Mouse (Mus musculus) intestine, embryonic 15.5 days (tissue): ENCODE results near the gene Fgfbp3. TPM values are rescaled to one million over a fixed set of nuclear protein-coding genes. Genes with fewer than 3 reads are reported as not detected.

Source experiments
- ATAC-seq: fragments of 200-750 bp; cut with Nextera tagmentation; 2 replicates; pipeline ENCODE4 v1.8.0; 2017; ENCODE audit warnings: moderate TSS enrichment, moderate library complexity
- H3K27ac ChIP-seq: fragments of 300-500 bp; sonication (generic); 2 replicates; pipeline ENCODE4 v1.5.1; 2015; ENCODE audit warnings: mild to moderate bottlenecking, inconsistent platforms
- H3K27me3 ChIP-seq: fragments of 300-500 bp; sonication (generic); replicated peaks from 2 replicates; pipeline ENCODE4 v1.6.1; 2015; ENCODE audit warnings: inconsistent platforms
- H3K36me3 ChIP-seq: fragments of 300-500 bp; sonication (generic); 2 replicates; pipeline ENCODE4 v1.6.1; 2015; ENCODE audit warnings: inconsistent platforms
- H3K4me1 ChIP-seq: fragments of 300-500 bp; sonication (generic); replicated peaks from 2 replicates; pipeline ENCODE4 v1.6.1; 2015; ENCODE audit warnings: inconsistent platforms
- H3K4me2 ChIP-seq: fragments of 300-500 bp; sonication (generic); replicated peaks from 2 replicates; pipeline ENCODE4 v1.6.1; 2015; ENCODE audit warnings: mild to moderate bottlenecking, inconsistent platforms
- H3K4me3 ChIP-seq: fragments of 300-500 bp; sonication (generic); replicated peaks from 2 replicates; pipeline ENCODE4 v1.5.1; 2015; ENCODE audit warnings: inconsistent platforms
- H3K9ac ChIP-seq: fragments of 300-500 bp; sonication (generic); 2 replicates; pipeline ENCODE4 v1.6.1; 2015; ENCODE audit warnings: inconsistent platforms
- H3K9me3 ChIP-seq: fragments of 300-500 bp; sonication (generic); 2 replicates; pipeline ENCODE4 v1.6.1; 2016; ENCODE audit warnings: inconsistent platforms
- WGBS: fragments of 180-500 bp; shearing (Covaris S2); methylation state at CpG from one replicate; pipeline ENCODE4 v1.1.7; 2015; 5-methylcytosine and 5-hydroxymethylcytosine counted together
- polyA plus RNA-seq: library from polyadenylated mRNA; unstranded; fragments of >200 nt; fragmentation: Nextera tagmentation; extraction: Ambion mirVana; gene quantifications from 2 replicates; pipeline ENCODE4 v1.2.1, GENCODE M21; 2015

Gene Fgfbp3
- polyA plus RNA-seq, 1 experiment from 2014 or later: 5.0 TPM

- peak overlapping the region; percentile 93 for H3K4me3 ChIP-seq
- 0 out of 2 replicates have a peak, but pooled peaks cover 2% of the 10 kb centered on the region for H3K4me1 ChIP-seq
- H3K27ac ChIP-seq: peak overlapping the region; percentile 93
- ATAC-seq: no peak
- peak overlapping the region; percentile 93 for H3K9ac ChIP-seq
- no peaks in the 10 kb centered on the region for H3K36me3 ChIP-seq
- no peaks in the 10 kb centered on the region for H3K9me3 ChIP-seq
- WGBS: 1% methylated on average over 26 of the region's 26 CpGs
- peak overlapping the region; percentile 73 for H3K4me2 ChIP-seq
- H3K27me3 ChIP-seq: no peaks in the 10 kb centered on the region
These were observed 7.3 kb upstream of the Fgfbp3 start for GRCm38 (mm10) chr19:36926553-36927236.

GRCm38 (mm10) chr19:36925671-36926552 is 6.5 kb upstream of the Fgfbp3 start, which contains the start of gene Btaf1:
Btaf1 (plus strand) TSS chr19:36926079.
- Histone ChIP-seq H3K9ac (peak within 1 kb of the TSS; percentile 93), H3K4me2 (peak within 1 kb of the TSS; percentile 73), H3K27me3 (no peaks in the 10 kb centered on the region), H3K4me3 (peak within 1 kb of the TSS; percentile 93), H3K36me3 (no peaks in the 10 kb centered on the region), H3K27ac (peak within 1 kb of the TSS; percentile 93), H3K4me1 (0 out of 2 replicates have a peak, but pooled peaks cover 2% of the 10 kb centered on the region), H3K9me3 (no peaks in the 10 kb centered on the region)
- under 1% methylated on average over 96 of the region's 98 CpGs for WGBS
- ATAC-seq: peak; percentile 98

- Histone ChIP-seq H3K4me2 (no peak overlapping the region), H3K36me3 (no peaks in the 10 kb centered on the region), H3K9me3 (no peaks in the 10 kb centered on the region), H3K4me3 (no peak overlapping the region), H3K27me3 (no peaks in the 10 kb centered on the region), H3K27ac (no peak overlapping the region), H3K9ac (no peak overlapping the region), H3K4me1 (peaks cover 4% of the 10 kb centered on the region; the same call in 1 of the 2 replicates)
- 60% methylated on average over 3 of the region's 3 CpGs for WGBS
- ATAC-seq: no peak
These were observed 3.5 kb upstream of the Fgfbp3 start for GRCm38 (mm10) chr19:36922936-36923335.

GRCm38 (mm10) chr19:36922015-36922414 is 2.6 kb upstream of the Fgfbp3 start:
- ATAC-seq: no peak
- 34% methylated on average over 2 of the region's 2 CpGs for WGBS

GRCm38 (mm10) chr19:36918441-36919301 is 744 bp downstream of the Fgfbp3 start:
- peak; percentile 94 for ATAC-seq
- Histone ChIP-seq H3K27me3 (no peaks in the 10 kb centered on the region), H3K4me1 (peaks cover 2% of the 10 kb centered on the region; the same call in 1 of the 2 replicates), H3K4me2 (peak overlapping the region; percentile 81), H3K36me3 (no peaks in the 10 kb centered on the region), H3K27ac (peak overlapping the region; percentile 91), H3K9ac (peak overlapping the region; percentile 69), H3K9me3 (no peaks in the 10 kb centered on the region), H3K4me3 (peak overlapping the region; percentile 82)
- WGBS: under 1% methylated on average over 85 of the region's 85 CpGs

More at GRCm38 (mm10) chr19:36922015-36922414, 2.6 kb upstream of the Fgfbp3 start:
- Histone ChIP-seq H3K27ac (no peak overlapping the region), H3K4me3 (no peak overlapping the region), H3K4me2 (no peak overlapping the region), H3K4me1 (peaks cover 2% of the 10 kb centered on the region; the same call in 1 of the 2 replicates), H3K9ac (no peak overlapping the region), H3K36me3 (no peaks in the 10 kb centered on the region), H3K9me3 (no peaks in the 10 kb centered on the region), H3K27me3 (no peaks in the 10 kb centered on the region)

GRCm38 (mm10) chr19:36916876-36917389 is 2.5 kb downstream of the Fgfbp3 start:
- ATAC-seq: no peak
- Histone ChIP-seq H3K9ac (no peak overlapping the region), H3K9me3 (no peaks in the 10 kb centered on the region), H3K4me3 (no peak overlapping the region), H3K4me1 (peaks cover 2% of the 10 kb centered on the region; the same call in 1 of the 2 replicates), H3K4me2 (no peak overlapping the region), H3K36me3 (no peaks in the 10 kb centered on the region), H3K27ac (no peak overlapping the region), H3K27me3 (no peaks in the 10 kb centered on the region)
- 79% methylated on average over 1 of the region's 1 CpGs for WGBS

GRCm38 (mm10) chr19:36916206-36916605 is 3.2 kb downstream of the Fgfbp3 start:
- no peaks in the 10 kb centered on the region for H3K27me3 ChIP-seq
- H3K9me3 ChIP-seq: no peaks in the 10 kb centered on the region
- no peak overlapping the region for H3K9ac ChIP-seq
- H3K4me2 ChIP-seq: no peak overlapping the region
- no peak for ATAC-seq
- 77% methylated on average over 4 of the region's 4 CpGs for WGBS
- no peak overlapping the region for H3K27ac ChIP-seq
- peaks cover 2% of the 10 kb centered on the region; the same call in 1 of the 2 replicates for H3K4me1 ChIP-seq
- H3K4me3 ChIP-seq: no peak overlapping the region
- no peaks in the 10 kb centered on the region for H3K36me3 ChIP-seq

GRCm38 (mm10) chr19:36913064-36913463 is 6.4 kb downstream of the Fgfbp3 start:
- Histone ChIP-seq H3K36me3 (no peaks in the 10 kb centered on the region), H3K9ac (no peak overlapping the region), H3K27me3 (no peaks in the 10 kb centered on the region), H3K4me3 (no peak overlapping the region), H3K27ac (no peak overlapping the region), H3K4me2 (no peak overlapping the region), H3K4me1 (no peaks in the 10 kb centered on the region), H3K9me3 (no peaks in the 10 kb centered on the region)
- 70% methylated on average over 7 of the region's 7 CpGs for WGBS
- no peak for ATAC-seq

- ATAC-seq: no peak
- Histone ChIP-seq H3K27ac (no peak overlapping the region), H3K9me3 (no peaks in the 10 kb centered on the region), H3K4me3 (no peak overlapping the region), H3K27me3 (no peaks in the 10 kb centered on the region), H3K9ac (no peak overlapping the region), H3K4me2 (no peak overlapping the region), H3K4me1 (no peaks in the 10 kb centered on the region), H3K36me3 (no peaks in the 10 kb centered on the region)
- WGBS: 46% methylated on average over 12 of the region's 12 CpGs
These were observed 8.9 kb downstream of the Fgfbp3 start for GRCm38 (mm10) chr19:36910424-36911045.

GRCm38 (mm10) chr19:36909676-36910292 is 9.6 kb downstream of the Fgfbp3 start:
- no peaks in the 10 kb centered on the region for H3K27me3 ChIP-seq
- WGBS: 24% methylated on average over 9 of the region's 9 CpGs
- no peaks in the 10 kb centered on the region for H3K9me3 ChIP-seq
- H3K27ac ChIP-seq: no peak overlapping the region
- H3K36me3 ChIP-seq: no peaks in the 10 kb centered on the region
- no peak overlapping the region for H3K4me2 ChIP-seq
- peak; percentile 65; the same call in 1 of the 2 replicates for ATAC-seq
- H3K4me3 ChIP-seq: no peak overlapping the region
- no peak overlapping the region for H3K9ac ChIP-seq
- no peaks in the 10 kb centered on the region for H3K4me1 ChIP-seq

GRCm38 (mm10) chr19:36909150-36909549 is 10.3 kb downstream of the Fgfbp3 start:
- ATAC-seq: no peak
- no peaks in the 10 kb centered on the region for H3K27me3 ChIP-seq
- H3K9me3 ChIP-seq: no peaks in the 10 kb centered on the region
- no peak overlapping the region for H3K27ac ChIP-seq
- H3K4me3 ChIP-seq: no peak overlapping the region
- WGBS: 65% methylated on average over 3 of the region's 3 CpGs
- H3K9ac ChIP-seq: no peak overlapping the region
- no peak overlapping the region for H3K4me2 ChIP-seq
- no peaks in the 10 kb centered on the region for H3K36me3 ChIP-seq
- H3K4me1 ChIP-seq: no peaks in the 10 kb centered on the region
